Mouse (Mus musculus): ENCODE results near the gene Cfap157. TPM values are rescaled to one million over a fixed set of nuclear protein-coding genes. Genes with fewer than 3 reads are reported as not detected.
A peak's percentile ranks its signal among the peaks of the same experiment; 100 is the strongest.

The Cfap157 gene
- total RNA-seq, 2 experiments from 2014 or later = not detected

- DNase-seq (ENCODE audit: low spot score in 2 of 2) = no peak
These were observed 2.5 kb downstream of the Cfap157 start for GRCm38 (mm10) chr2:32781710-32782109.

GRCm38 (mm10) chr2:32779714-32780113 lies 4.5 kb downstream of the Cfap157 start:
- no peak for DNase-seq (ENCODE audit: low spot score in 2 of 2)

GRCm38 (mm10) chr2:32779131-32779530 lies 5.1 kb downstream of the Cfap157 start:
- peak; percentile 24 to 49 for DNase-seq (ENCODE audit: low spot score in 2 of 2)

- DNase-seq (ENCODE audit: low spot score in 2 of 2) = no peak
These were observed 6.1 kb downstream of the Cfap157 start for GRCm38 (mm10) chr2:32778081-32778480.

GRCm38 (mm10) chr2:32776192-32776591 lies 8.0 kb downstream of the Cfap157 start:
- DNase-seq (ENCODE audit: low spot score in 2 of 2) = no peak

- DNase-seq (ENCODE audit: low spot score in 2 of 2) = peak; percentile 95 to 97
These were observed 8.7 kb downstream of the Cfap157 start, which contains the start of the genes Ttc16 and Ptrh1 for GRCm38 (mm10) chr2:32775359-32776074. Gene Ttc16 (minus strand): TSS chr2:32775633. Gene Ptrh1 (plus strand): TSS chr2:32775786.

- no peak for DNase-seq (ENCODE audit: low spot score in 2 of 2)
These were observed 11.5 kb downstream of the Cfap157 start for GRCm38 (mm10) chr2:32772626-32773279.

GRCm38 (mm10) chr2:32771886-32772285 lies 12.3 kb downstream of the Cfap157 start:
- DNase-seq (ENCODE audit: low spot score in 2 of 2) = no peak

- DNase-seq (ENCODE audit: low spot score in 2 of 2) = no peak
These were observed 14.7 kb downstream of the Cfap157 start for GRCm38 (mm10) chr2:32769327-32770085.

- DNase-seq (ENCODE audit: low spot score in 2 of 2) = no peak
These were observed 15.5 kb downstream of the Cfap157 start for GRCm38 (mm10) chr2:32768661-32769285.

- DNase-seq (ENCODE audit: low spot score in 2 of 2) = no peak
These were observed 17.0 kb downstream of the Cfap157 start for GRCm38 (mm10) chr2:32767241-32767640.

GRCm38 (mm10) chr2:32763353-32763752 lies 20.9 kb downstream of the Cfap157 start:
- DNase-seq (ENCODE audit: low spot score in 2 of 2) = no peak

GRCm38 (mm10) chr2:32761859-32762258 lies 22.4 kb downstream of the Cfap157 start:
- DNase-seq (ENCODE audit: low spot score in 2 of 2) = no peak

GRCm38 (mm10) chr2:32761361-32761760 lies 22.9 kb downstream of the Cfap157 start:
- no peak for DNase-seq (ENCODE audit: low spot score in 2 of 2)

- DNase-seq (ENCODE audit: low spot score in 2 of 2) = no peak
These were observed 25.2 kb downstream of the Cfap157 start for GRCm38 (mm10) chr2:32759001-32759400.

- DNase-seq (ENCODE audit: low spot score in 2 of 2) = no peak
These were observed 25.7 kb downstream of the Cfap157 start for GRCm38 (mm10) chr2:32758503-32758902.

- DNase-seq (ENCODE audit: low spot score in 2 of 2) = peak; percentile 93 to 94
These were observed 27.0 kb downstream of the Cfap157 start, which contains the start of gene Tor2a for GRCm38 (mm10) chr2:32757056-32757845. Gene Tor2a (plus strand): TSS chr2:32757234.

- no peak for DNase-seq (ENCODE audit: low spot score in 2 of 2)
These were observed 27.6 kb downstream of the Cfap157 start for GRCm38 (mm10) chr2:32756674-32757055.

GRCm38 (mm10) chr2:32752181-32752580 lies 32.0 kb downstream of the Cfap157 start:
- no peak for DNase-seq (ENCODE audit: low spot score in 2 of 2)

GRCm38 (mm10) chr2:32751665-32752033 lies 32.6 kb downstream of the Cfap157 start:
- no peak for DNase-seq (ENCODE audit: low spot score in 2 of 2)
